Mouse (Mus musculus) kidney, adult 18-20 months (tissue): ENCODE measurements around the gene Tead3.
"Not testable (repeated sequence)": the region's sequence is repeated elsewhere in the genome, so short reads cannot be mapped to it uniquely, and the experiment has no call there.

ENCODE experiments used
- DNase-seq: peaks from one replicate; pipeline ENCODE4 v3.0.0; 2021

Tead3 gene

DNA sequence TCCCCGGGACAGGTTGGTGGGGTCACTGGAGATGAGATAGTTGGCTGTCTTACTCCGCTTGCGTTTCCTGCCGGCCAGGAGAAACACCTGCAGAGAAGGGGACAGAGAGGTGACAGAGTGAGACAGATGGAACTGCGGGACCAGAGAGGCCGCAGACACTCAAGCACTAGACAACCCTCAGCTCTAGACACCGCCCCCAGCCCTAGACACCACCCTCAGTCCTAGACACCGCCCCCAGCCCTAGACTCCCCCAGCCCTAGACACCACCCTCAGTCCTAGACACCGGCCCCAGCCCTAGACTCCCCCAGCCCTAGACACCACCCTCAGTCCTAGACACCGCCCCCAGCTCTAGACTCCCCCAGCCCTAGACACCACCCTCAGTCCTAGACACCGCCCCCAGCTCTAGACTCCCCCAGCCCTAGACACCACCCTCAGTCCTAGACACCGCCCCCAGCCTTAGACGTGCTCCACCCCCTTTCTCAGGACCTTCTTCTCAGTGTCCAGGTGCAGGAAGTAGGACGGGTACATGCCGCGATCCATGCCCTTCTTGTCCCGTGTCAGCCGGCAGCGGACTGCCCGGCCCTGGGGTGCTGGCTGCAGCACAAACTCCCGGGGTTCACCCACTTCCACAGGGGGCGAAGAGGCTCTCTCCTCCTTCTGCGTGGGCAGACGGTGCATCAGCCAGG is 8.1 kb upstream of the Tead3 start:
- not testable (repeated sequence) for DNase-seq

DNA sequence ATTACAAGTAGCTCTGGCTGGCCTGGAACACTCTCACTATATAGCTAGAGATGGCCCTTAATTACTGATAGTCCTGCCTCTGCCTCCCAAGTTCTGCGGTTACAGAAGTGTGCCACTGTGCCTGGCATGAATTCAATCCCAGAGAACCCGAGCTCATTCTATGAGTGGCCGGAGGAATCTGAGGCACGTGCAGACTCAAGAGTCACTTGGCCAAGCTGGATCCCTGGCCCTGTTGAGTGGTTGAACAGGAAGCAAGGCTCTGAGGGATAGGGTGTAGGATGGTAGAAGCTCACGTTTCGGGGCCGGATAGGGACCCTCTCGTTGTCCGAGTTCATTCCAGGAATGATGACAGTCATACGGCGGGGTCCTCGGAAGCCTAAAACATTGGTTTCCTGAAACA is 5.3 kb upstream of the Tead3 start:
- DNase-seq: no peak

- DNase-seq: no peak
Measured at GRCm38 (mm10) chr17:28352018-28352417, 1.4 kb upstream of the Tead3 start.

GRCm38 (mm10) chr17:28351353-28351890 is 805 bp upstream of the Tead3 start:
- no peak for DNase-seq

DNA sequence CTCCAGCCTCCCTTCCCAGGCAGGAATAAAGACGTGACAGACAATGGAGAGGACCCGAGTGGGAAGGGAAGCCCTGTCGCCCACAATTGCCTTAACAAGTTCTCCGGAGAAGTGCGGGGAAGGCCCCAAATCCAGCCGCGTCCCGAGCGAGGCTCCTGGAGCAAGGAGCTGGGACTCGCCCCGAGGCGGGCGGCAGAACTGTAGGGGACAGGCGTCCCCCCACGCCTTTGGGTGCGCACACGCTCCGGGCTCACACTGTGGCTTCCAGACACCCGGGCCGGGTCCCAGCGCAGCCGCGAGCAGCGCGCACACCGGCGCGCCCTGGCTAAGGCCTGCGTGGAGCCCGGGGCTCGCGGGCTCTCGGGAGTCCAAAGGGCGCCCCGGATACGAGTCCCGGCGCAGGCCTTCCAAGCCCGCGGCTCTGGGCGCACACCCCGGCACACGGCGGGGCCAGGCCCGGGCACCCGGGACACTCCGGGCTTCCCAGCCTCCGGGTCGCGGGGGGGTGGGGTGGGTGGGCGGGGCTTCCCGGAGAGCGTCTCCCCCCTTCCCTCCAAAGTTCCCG is 634 bp downstream of the Tead3 start:
- peak; percentile 81 for DNase-seq

DNA sequence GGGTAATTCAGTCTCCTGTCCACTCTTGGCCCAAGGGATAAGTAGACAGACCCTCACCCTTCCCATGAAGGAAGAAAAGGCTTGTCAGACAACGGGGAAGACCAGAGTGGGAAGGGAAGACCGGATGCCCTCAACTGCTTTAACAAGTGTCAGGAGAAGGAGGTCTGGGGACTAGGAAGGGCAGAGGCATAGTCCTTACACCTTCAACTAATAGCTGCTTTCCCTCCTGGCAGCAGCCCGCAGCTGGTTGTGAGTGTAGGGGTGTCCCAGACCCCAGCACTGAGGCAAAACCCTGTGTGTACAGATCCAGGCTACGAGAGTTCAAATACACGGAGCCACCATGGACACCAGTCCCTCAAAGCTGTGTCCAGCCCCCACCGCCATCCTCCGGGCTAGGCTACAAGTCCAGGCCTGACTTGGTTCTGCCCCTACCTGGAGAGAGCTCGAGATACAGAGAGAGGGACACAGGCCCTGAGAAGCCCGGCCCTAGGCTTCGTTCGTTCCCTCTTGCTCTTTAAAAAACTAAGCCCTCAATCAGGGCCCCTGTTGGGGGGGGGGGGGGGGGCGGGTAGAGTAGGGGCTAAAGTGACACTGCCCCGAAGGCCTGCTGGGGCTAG is 1.2 kb downstream of the Tead3 start:
- DNase-seq: peak; percentile 43

- no peak for DNase-seq
Measured at GRCm38 (mm10) chr17:28348211-28348610, 2.4 kb downstream of the Tead3 start.

- no peak for DNase-seq
Measured at GRCm38 (mm10) chr17:28347327-28347726, 3.3 kb downstream of the Tead3 start.

DNA sequence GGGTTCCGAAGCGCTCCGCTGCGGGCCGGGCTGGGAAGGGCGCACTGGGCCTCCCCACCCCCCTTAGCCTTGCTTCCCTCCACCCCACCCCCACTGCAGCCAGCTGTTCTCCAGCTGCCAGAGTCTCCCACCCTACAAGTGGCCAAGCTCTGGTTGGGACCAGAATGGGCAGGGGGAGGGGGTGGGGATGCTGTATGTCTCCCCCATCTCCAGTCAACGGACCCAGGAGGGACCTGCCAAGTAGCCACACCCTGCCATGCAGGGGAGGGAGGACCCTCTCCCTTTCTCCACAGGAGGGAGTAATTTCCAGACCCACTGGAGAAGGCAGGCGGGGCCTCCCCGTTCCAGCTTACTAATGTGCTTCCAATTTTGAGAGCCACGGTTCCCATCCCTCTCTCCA is 4.7 kb downstream of the Tead3 start:
- DNase-seq: no peak

DNA sequence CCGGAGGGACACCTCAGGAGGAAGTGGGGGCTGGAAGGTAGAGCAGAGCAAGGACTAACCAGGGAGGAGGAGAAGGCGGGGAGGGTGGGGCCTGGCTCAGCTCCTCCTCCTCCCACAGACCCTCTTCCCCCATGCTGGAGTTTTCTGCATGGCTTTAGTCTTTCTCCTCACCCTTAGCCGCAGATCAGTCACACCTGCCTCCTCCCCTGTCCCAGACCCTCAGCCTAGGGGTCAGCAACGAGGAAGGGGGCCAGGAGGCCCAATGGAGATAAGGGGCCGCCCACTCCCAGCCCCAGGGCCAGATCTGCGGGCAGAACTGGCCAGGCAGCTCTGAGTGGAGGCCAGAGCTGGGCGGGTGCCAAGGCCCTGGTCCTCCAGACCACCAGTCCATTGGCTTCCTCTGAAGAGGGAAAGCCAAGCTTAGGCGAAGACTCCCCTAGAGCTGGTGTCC is 5.3 kb downstream of the Tead3 start:
- DNase-seq: no peak

GRCm38 (mm10) chr17:28344670-28345069 is 5.9 kb downstream of the Tead3 start:
- DNase-seq: no peak

DNA sequence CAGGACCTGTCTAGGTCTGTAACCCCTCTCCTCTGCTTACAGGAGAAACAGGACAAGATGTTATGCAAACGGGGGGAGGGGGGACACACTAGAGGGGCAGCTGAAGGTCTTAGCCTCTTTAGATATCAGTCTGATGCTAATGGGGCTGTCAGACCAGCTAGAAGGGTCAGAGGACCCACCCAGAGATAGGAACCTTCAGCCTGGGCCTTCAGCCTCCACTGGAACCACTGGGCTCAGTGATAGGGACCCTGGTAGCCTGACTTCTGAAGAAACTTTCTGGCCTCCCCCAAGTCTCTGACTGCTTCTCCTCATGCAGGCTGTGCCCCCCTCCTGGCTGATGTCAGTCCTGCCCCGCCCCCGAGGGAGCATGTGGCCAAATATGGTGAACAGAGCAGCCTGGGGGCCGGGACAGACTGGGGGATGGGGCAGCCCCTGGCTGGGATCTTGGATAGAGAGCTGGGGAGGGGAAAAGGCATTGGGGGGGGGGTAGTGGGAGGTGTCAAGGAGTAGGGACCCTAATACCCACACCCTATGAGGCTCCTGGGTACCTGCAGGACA is 6.5 kb downstream of the Tead3 start:
- no peak for DNase-seq

GRCm38 (mm10) chr17:28341091-28341490 is 9.5 kb downstream of the Tead3 start:
- DNase-seq: peak; percentile 95

DNA sequence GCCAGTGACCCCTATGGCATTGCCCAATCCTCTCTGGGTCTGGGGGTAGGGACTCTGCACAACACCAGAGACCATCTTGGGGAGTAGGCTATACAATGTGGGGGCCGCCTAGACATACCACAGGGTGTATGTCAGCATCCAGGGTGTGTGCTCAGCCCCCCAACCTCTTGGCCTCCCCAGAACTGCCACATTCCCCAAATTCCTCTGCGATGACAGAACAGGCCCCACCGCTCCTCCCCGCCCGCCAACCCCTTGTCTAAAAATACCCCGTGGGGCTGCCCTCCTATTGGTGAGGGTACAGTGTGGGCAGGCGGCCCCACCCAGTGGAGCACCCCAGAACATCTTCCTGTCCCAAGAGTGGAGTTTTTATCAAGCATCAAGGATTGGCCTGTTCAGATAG is 10.0 kb downstream of the Tead3 start:
- no peak for DNase-seq

DNA sequence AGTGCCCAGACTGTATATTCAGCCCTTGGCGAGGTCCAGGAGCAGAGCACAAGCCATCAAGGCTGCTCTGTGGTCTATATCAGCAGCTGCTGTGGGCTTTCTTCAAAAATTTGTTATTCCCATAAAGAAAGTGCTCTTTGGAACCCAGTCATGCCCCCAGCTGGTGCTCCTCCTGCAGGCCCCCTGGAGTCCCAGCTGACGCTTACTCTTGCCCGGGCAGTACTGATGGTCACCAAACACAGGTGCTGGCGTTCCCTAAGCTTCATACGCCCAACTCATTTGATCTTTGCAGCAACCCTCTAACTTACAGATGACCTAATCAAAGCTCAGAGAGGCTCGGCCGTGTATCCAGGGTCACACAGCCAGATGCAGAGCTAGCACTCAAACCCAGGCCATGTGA is 13.1 kb downstream of the Tead3 start:
- no peak for DNase-seq

DNA sequence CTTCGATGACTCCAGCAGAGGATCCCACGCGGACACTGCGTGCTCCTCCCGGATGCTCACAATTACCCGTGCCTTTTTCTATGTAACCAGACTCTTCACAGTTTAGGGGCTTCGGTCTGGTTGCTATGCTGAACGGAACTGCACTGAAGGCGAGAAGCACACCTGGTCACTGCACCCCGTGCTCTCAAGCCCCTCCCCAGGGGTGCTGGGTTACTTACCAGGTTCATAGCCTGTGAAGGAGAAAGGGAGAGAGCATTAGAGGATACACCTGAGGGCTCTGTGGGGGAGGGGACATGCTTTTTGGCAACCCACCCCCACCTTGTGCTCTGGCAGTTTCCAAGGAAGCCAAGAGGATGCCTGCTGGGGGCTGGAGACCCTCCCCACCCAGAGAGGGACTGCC is 15.3 kb downstream of the Tead3 start:
- DNase-seq: no peak

DNA sequence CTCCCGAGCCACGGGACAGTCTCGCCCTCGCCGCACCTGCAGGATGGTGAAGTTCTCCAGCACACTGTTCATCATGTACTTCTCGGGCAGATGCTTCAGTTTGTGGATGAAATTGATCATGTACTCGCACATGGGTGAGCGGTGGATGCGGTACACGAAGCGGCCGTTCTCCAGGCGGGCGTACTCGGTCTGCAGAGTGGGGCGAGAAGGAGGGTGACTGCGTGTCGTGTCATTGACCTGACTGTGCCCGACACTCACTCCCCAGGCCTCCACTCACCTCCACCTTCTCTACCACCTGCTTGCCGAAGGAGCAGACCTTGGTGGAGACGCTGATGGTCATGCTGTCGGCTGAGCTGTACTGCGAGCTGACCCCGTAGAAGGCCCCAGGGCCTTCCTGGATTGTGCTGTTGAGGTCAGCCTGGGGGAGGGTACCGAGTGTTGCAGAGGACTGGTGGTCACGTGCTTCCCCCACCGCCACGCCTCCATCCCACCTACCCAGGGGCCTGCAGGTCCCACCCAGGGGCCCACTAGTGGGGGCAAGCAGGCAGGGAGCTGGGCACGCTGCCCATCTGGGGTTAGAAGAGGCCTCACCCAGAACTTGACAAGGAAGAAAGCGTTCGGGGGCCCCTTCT is 17.6 kb downstream of the Tead3 start:
- DNase-seq: no peak

DNA sequence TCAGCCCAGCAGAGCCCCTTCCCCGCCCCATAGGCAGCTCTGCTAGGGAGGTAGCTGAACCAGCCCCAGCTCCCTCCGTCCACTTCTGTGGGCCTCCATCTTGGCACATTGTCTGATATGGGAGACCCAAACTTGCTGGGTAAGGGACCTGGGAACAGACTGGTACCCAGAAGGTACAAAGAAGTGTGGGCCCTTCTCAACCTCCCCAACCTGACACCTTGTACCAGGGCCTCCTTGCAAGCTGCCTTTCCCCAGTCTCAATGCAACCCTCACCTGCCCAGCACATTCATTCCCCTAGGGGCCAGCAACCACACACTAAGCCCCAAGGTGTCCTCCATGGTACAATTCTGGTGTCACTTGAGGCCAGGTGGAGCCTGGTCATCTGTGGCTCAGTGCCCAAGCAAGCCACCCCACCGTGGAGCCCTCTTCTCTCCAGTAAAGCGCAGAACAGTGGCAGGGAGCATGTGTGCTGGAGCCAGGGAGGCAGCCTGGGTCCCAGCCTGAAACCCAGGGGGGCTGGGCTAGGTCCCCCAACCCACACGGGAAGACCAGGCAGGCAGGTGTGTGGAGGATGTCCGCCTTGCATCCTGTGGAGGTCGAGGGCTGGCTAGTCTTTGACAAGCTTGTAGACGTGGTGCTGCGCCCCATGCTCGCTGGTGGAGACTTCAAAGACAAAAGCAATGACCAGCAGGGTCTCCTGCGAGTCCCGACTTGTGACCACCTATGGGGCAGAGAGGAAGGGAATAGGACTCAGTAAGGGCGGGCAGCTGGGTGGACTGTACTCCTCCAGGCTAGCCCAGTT is 18.3 kb downstream of the Tead3 start:
- no peak for DNase-seq

DNA sequence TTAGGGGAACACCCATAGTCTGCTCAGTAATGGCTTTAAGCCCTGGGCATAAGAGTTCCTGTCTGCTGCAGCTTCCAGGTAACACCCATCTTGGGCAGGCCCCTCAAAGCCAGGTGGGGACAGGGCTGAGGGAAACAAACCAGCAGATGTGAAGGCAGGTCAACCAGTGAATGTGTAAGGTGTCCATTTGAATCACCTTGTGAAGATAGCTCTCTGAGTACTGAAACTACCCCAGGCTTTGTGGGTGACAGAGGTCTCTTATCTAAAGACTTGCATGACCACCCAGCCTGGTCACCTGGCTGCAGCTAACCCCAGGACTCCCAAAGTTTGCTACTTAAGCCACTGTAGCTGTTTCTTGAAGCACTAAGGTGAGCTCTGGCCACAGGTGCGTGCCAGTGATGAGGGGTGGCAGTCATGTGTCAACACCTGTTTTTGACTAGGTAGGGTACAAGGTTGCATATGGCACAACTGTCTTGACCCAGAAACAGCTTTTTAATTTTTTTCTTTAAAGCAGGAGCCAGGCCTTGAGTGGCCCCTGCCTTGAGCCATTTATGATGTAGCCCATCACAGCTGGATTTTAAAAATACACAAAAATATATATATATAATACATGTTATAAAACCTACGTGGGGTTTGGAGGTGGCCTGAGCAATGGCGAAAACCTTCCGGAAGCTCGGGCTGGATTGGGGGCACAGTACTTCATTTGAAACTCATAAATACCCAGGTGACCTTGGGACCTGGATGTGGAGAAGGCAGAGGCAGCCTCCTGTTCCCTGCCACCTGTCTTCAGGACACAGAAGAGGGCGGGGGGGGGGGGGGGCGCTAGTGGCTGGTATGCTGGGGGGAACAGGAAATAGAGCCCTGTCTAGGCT is 19.1 kb downstream of the Tead3 start:
- DNase-seq: no peak

GRCm38 (mm10) chr17:28330590-28330989 is 20.0 kb downstream of the Tead3 start:
- not testable (repeated sequence) for DNase-seq

DNA sequence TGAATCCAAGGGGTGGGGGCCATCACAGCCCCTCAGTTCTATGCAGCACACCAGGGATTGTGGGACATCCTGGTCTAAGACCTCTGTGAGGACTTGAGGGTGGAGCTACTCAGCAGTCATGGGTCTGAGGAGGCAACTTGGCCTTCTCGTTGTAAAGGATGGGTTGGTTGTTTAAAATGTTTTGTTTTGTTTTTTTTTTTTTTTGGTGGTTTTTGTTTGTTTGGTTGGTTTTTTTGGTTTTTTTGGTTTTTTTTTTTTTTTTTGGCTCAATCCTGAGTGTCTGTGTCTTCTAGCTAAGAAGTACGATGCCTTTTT is 20.4 kb downstream of the Tead3 start:
- no peak for DNase-seq
